Mouse (Mus musculus): ENCODE data around the gene Map4k2. TPM values are rescaled to one million over a fixed set of nuclear protein-coding genes. Genes with fewer than 3 reads are reported as not detected.
A peak's percentile ranks its signal among the peaks of the same experiment; 100 is the strongest.

The Map4k2 gene
- polyA plus RNA-seq, 1 experiment: 24.8 TPM

GRCm38 (mm10) chr19:6380411-6381166, 39.7 kb downstream of the Map4k2 start:
- Histone ChIP-seq H3K36me3 (ENCODE audit: control insufficient read depth, insufficient read depth, low read length) (peaks cover 3% of the 10 kb centered on the region; the same call in 1 of the 2 replicates), H3K4me1 (ENCODE audit: control insufficient read depth, insufficient read depth, low read length) (0 out of 2 replicates have a peak, but pooled peaks cover 2% of the 10 kb centered on the region), H3K4me3 (ENCODE audit: control insufficient read depth, low read depth, low read length) (no peak overlapping the region), H3K27ac (ENCODE audit: control insufficient read depth, insufficient read depth, low read depth, low read length) (no peak overlapping the region), H3K27me3 (ENCODE audit: control insufficient read depth, insufficient read depth, low read length) (no peaks in the 10 kb centered on the region)
- TF ChIP-seq POLR2A (IDR thresholded peaks at IDR 0.05; ENCODE audit: control insufficient read depth, low read depth, low read length) (no peak), CTCF (IDR thresholded peaks at IDR 0.05; ENCODE audit: control insufficient read depth, insufficient read depth, insufficient replicate concordance, low read depth, low read length) (no peak)

GRCm38 (mm10) chr19:6381238-6381637, 40.3 kb downstream of the Map4k2 start:
- no peak overlapping the region for H3K4me3 ChIP-seq (ENCODE audit: control insufficient read depth, low read depth, low read length)
- H3K27me3 ChIP-seq (ENCODE audit: control insufficient read depth, insufficient read depth, low read length): no peaks in the 10 kb centered on the region
- H3K27ac ChIP-seq (ENCODE audit: control insufficient read depth, insufficient read depth, low read depth, low read length): no peak overlapping the region
- no peaks in the 10 kb centered on the region for H3K4me1 ChIP-seq (ENCODE audit: control insufficient read depth, insufficient read depth, low read length)
- TF ChIP-seq CTCF (IDR thresholded peaks at IDR 0.05; ENCODE audit: control insufficient read depth, insufficient read depth, insufficient replicate concordance, low read depth, low read length): no peak
- TF ChIP-seq POLR2A (IDR thresholded peaks at IDR 0.05; ENCODE audit: control insufficient read depth, low read depth, low read length): no peak
- no peaks in the 10 kb centered on the region for H3K36me3 ChIP-seq (ENCODE audit: control insufficient read depth, insufficient read depth, low read length)

GRCm38 (mm10) chr19:6382323-6382924, 41.5 kb downstream of the Map4k2 start:
- Histone ChIP-seq H3K27me3 (ENCODE audit: control insufficient read depth, insufficient read depth, low read length) (no peaks in the 10 kb centered on the region), H3K36me3 (ENCODE audit: control insufficient read depth, insufficient read depth, low read length) (no peaks in the 10 kb centered on the region), H3K4me3 (ENCODE audit: control insufficient read depth, low read depth, low read length) (no peak overlapping the region), H3K27ac (ENCODE audit: control insufficient read depth, insufficient read depth, low read depth, low read length) (no peak overlapping the region), H3K4me1 (ENCODE audit: control insufficient read depth, insufficient read depth, low read length) (no peaks in the 10 kb centered on the region)
- TF ChIP-seq CTCF (IDR thresholded peaks at IDR 0.05; ENCODE audit: control insufficient read depth, insufficient read depth, insufficient replicate concordance, low read depth, low read length): no peak
- TF ChIP-seq POLR2A (IDR thresholded peaks at IDR 0.05; ENCODE audit: control insufficient read depth, low read depth, low read length): no peak

GRCm38 (mm10) chr19:6383470-6383869, 42.5 kb downstream of the Map4k2 start:
- H3K4me1 ChIP-seq (ENCODE audit: control insufficient read depth, insufficient read depth, low read length): no peaks in the 10 kb centered on the region
- TF ChIP-seq POLR2A (IDR thresholded peaks at IDR 0.05; ENCODE audit: control insufficient read depth, low read depth, low read length): no peak
- TF ChIP-seq CTCF (IDR thresholded peaks at IDR 0.05; ENCODE audit: control insufficient read depth, insufficient read depth, insufficient replicate concordance, low read depth, low read length): no peak
- no peak overlapping the region for H3K27ac ChIP-seq (ENCODE audit: control insufficient read depth, insufficient read depth, low read depth, low read length)
- no peaks in the 10 kb centered on the region for H3K27me3 ChIP-seq (ENCODE audit: control insufficient read depth, insufficient read depth, low read length)
- H3K36me3 ChIP-seq (ENCODE audit: control insufficient read depth, insufficient read depth, low read length): no peaks in the 10 kb centered on the region
- no peak overlapping the region for H3K4me3 ChIP-seq (ENCODE audit: control insufficient read depth, low read depth, low read length)

- peak; percentile 46; the same call in 1 of the 2 replicates for TF ChIP-seq POLR2A (IDR thresholded peaks at IDR 0.05; ENCODE audit: control insufficient read depth, low read depth, low read length)
- no peak for TF ChIP-seq CTCF (IDR thresholded peaks at IDR 0.05; ENCODE audit: control insufficient read depth, insufficient read depth, insufficient replicate concordance, low read depth, low read length)
- no peak within 1 kb of the TSS for H3K27ac ChIP-seq (ENCODE audit: control insufficient read depth, insufficient read depth, low read depth, low read length)
- no peak within 1 kb of the TSS for H3K4me3 ChIP-seq (ENCODE audit: control insufficient read depth, low read depth, low read length)
- H3K36me3 ChIP-seq (ENCODE audit: control insufficient read depth, insufficient read depth, low read length): no peaks in the 10 kb centered on the region
- H3K4me1 ChIP-seq (ENCODE audit: control insufficient read depth, insufficient read depth, low read length): no peaks in the 10 kb centered on the region
- H3K27me3 ChIP-seq (ENCODE audit: control insufficient read depth, insufficient read depth, low read length): no peaks in the 10 kb centered on the region
Measured at GRCm38 (mm10) chr19:6384128-6384527, 43.2 kb downstream of the Map4k2 start, which contains the start of gene Pygm. Pygm (plus strand) TSS chr19:6384399.

- no peaks in the 10 kb centered on the region for H3K4me1 ChIP-seq (ENCODE audit: control insufficient read depth, insufficient read depth, low read length)
- H3K4me3 ChIP-seq (ENCODE audit: control insufficient read depth, low read depth, low read length): no peak overlapping the region
- H3K27me3 ChIP-seq (ENCODE audit: control insufficient read depth, insufficient read depth, low read length): no peaks in the 10 kb centered on the region
- H3K27ac ChIP-seq (ENCODE audit: control insufficient read depth, insufficient read depth, low read depth, low read length): no peak overlapping the region
- no peak for TF ChIP-seq CTCF (IDR thresholded peaks at IDR 0.05; ENCODE audit: control insufficient read depth, insufficient read depth, insufficient replicate concordance, low read depth, low read length)
- no peak for TF ChIP-seq POLR2A (IDR thresholded peaks at IDR 0.05; ENCODE audit: control insufficient read depth, low read depth, low read length)
- H3K36me3 ChIP-seq (ENCODE audit: control insufficient read depth, insufficient read depth, low read length): no peaks in the 10 kb centered on the region
Measured at GRCm38 (mm10) chr19:6384954-6385353, 44.0 kb downstream of the Map4k2 start.

- Histone ChIP-seq H3K4me1 (ENCODE audit: control insufficient read depth, insufficient read depth, low read length) (no peaks in the 10 kb centered on the region), H3K36me3 (ENCODE audit: control insufficient read depth, insufficient read depth, low read length) (no peaks in the 10 kb centered on the region), H3K4me3 (ENCODE audit: control insufficient read depth, low read depth, low read length) (no peak overlapping the region), H3K27ac (ENCODE audit: control insufficient read depth, insufficient read depth, low read depth, low read length) (no peak overlapping the region), H3K27me3 (ENCODE audit: control insufficient read depth, insufficient read depth, low read length) (no peaks in the 10 kb centered on the region)
- TF ChIP-seq CTCF (IDR thresholded peaks at IDR 0.05; ENCODE audit: control insufficient read depth, insufficient read depth, insufficient replicate concordance, low read depth, low read length): no peak
- no peak for TF ChIP-seq POLR2A (IDR thresholded peaks at IDR 0.05; ENCODE audit: control insufficient read depth, low read depth, low read length)
Measured at GRCm38 (mm10) chr19:6385419-6385818, 44.5 kb downstream of the Map4k2 start.

Measured in testis, adult 2 months (tissue).